Mouse (Mus musculus) thymus, adult 2 months (tissue): ENCODE results near the gene Trip13.

ENCODE experiments used
- CTCF ChIP-seq: fragments of 200-500 bp; IDR thresholded peaks from 2 replicates; pipeline ENCODE4 v1.5.1; 2012; ENCODE audit warnings: mild to moderate bottlenecking, control low read depth, low read length, moderate library complexity, borderline replicate concordance; ENCODE audit not compliant: control insufficient read depth, poor library complexity, insufficient read depth; ENCODE audit errors: extremely low read depth
- POLR2A ChIP-seq: fragments of 200-500 bp; IDR thresholded peaks from 2 replicates; pipeline ENCODE4 v1.6.1; 2012; ENCODE audit warnings: mild to moderate bottlenecking, low read length, control low read depth, moderate library complexity; ENCODE audit not compliant: control insufficient read depth, poor library complexity, insufficient read depth; ENCODE audit errors: extremely low read depth

DNA sequence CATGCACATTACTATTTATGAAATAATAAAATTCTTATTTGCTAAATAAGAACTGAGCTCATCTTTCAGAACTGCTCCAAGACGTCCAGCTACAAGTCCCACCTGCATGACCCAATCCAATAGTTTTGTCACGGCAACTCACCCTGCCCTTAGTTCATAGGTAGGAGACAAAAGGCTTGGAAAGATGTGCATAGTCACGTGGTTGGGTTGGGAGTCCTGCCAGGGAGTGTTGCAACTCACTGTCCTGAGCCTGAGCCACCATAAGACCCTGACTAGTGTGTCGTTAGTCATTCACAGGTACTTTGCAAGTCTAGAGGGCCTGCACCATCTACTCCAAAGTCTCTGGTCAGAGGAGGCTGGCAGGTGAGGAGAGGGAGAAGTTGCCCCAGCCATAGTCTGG, 51.5 kb downstream of the Trip13 start:
- TF ChIP-seq CTCF (no peak), POLR2A (no peak)
